Mouse (Mus musculus): ENCODE results near the gene Ier3.

GRCm38 (mm10) chr17:35813245-35813647, 8.2 kb upstream of the Ier3 start:
- TF ChIP-seq CTCF (IDR thresholded peaks at IDR 0.05; ENCODE audit: borderline replicate concordance, control insufficient read depth, extremely low read depth, insufficient read depth, low read length, poor library complexity) (no peak), POLR2A (IDR thresholded peaks at IDR 0.05; ENCODE audit: control insufficient read depth, extremely low read depth, insufficient read depth, low read length, poor library complexity) (no peak)
